Comparison of ENCODE assay signal across 14 mouse cellular contexts in the genomic region with DNA sequence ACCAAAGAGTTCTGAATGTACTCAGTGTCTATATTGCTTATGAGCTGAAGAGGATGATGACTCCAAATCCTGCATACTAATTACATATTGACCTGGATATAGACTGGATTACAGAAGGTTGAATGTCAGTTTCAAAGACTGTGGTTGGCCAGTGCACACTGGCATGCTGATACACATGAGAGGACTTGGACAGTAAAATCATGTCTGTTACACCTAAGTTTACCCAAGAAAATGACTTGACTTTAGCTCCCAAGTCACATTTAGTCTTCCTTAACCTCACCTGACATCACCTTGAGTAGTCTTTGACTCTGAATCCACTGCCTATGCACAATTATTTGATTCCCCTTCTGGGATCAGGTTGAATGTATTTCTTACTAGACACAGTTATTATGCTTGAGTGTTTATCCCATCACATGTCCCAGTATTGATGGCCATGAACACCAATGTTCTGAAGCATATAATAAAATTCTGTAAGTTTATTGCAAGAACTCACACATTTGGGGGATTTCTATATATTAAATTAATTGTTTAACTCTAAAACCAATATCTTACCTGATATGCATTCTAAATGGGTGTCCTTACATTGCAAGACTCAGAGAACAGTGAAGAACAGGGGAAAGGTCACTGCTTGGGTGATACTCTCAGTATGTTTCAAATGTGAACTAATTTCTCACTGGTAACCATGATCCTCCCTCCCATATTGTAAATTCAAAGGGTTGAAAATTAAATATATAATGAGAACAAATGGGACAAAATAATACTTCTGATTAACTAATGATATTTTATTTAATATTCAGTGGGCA.
"Had no signal": no experiment of that assay in that cellular context is flagged by ENCODE, and none has a peak within 500 bp of the region (broad histone marks: within the 10 kb centered on the region; RNA-seq: fewer than 3 reads in every experiment).

No protein-coding gene starts in this region.

- H3K9me3 ChIP-seq: neural tube, embryonic 12.5 days; neural tube, embryonic 13.5 days; neural tube, embryonic 15.5 days; stomach, embryonic 15.5 days had no signal

- H3K36me3 ChIP-seq: neural tube, embryonic 12.5 days; neural tube, embryonic 13.5 days; neural tube, embryonic 15.5 days; stomach, embryonic 15.5 days had no signal

- H3K27me3 ChIP-seq: neural tube, embryonic 12.5 days; neural tube, embryonic 13.5 days; neural tube, embryonic 15.5 days; stomach, embryonic 15.5 days had no signal

- H3K27ac ChIP-seq: neural tube, embryonic 12.5 days; neural tube, embryonic 13.5 days; neural tube, embryonic 15.5 days; stomach, embryonic 15.5 days; stomach, postnatal 0 days had no signal

- DNase-seq: retina, postnatal 1 day; right cerebral cortex, postnatal 14 days; right cerebral cortex, postnatal 25 days; right cerebral cortex, postnatal 4 days; thymus, adult 18-20 months; thymus, adult 2 months; thymus, postnatal 25 days; thymus, postnatal 36 days; thymus, postnatal 4 days had no signal

- H3K9ac ChIP-seq: neural tube, embryonic 12.5 days; neural tube, embryonic 13.5 days; neural tube, embryonic 15.5 days; stomach, embryonic 15.5 days had no signal

- H3K4me1 ChIP-seq: neural tube, embryonic 12.5 days; neural tube, embryonic 13.5 days; neural tube, embryonic 15.5 days; stomach, embryonic 15.5 days had no signal

- H3K4me3 ChIP-seq: neural tube, embryonic 12.5 days; neural tube, embryonic 13.5 days; neural tube, embryonic 15.5 days; stomach, embryonic 15.5 days had no signal

- H3K4me2 ChIP-seq: neural tube, embryonic 12.5 days; neural tube, embryonic 13.5 days; neural tube, embryonic 15.5 days; stomach, embryonic 15.5 days had no signal
